Mouse (Mus musculus): ENCODE results near the gene Grm1.

The Grm1 gene

GRCm38 (mm10) chr10:10710837-10711236 lies 371.3 kb downstream of the Grm1 start:
- DNase-seq (ENCODE audit: low spot score), result no peak

GRCm38 (mm10) chr10:10710359-10710758 lies 371.8 kb downstream of the Grm1 start:
- no peak for DNase-seq (ENCODE audit: low spot score)

- no peak for DNase-seq (ENCODE audit: low spot score)
Measured at GRCm38 (mm10) chr10:10708031-10708430, 374.1 kb downstream of the Grm1 start.

- no peak for DNase-seq (ENCODE audit: low spot score)
Measured at GRCm38 (mm10) chr10:10701326-10701725, 380.8 kb downstream of the Grm1 start.

GRCm38 (mm10) chr10:10700903-10701302 lies 381.3 kb downstream of the Grm1 start:
- no peak for DNase-seq (ENCODE audit: low spot score)

- DNase-seq (ENCODE audit: low spot score), result no peak
Measured at GRCm38 (mm10) chr10:10697497-10697896, 384.7 kb downstream of the Grm1 start.

- no peak for DNase-seq (ENCODE audit: low spot score)
Measured at GRCm38 (mm10) chr10:10689668-10690223, 392.4 kb downstream of the Grm1 start.

- DNase-seq (ENCODE audit: low spot score), result no peak
Measured at GRCm38 (mm10) chr10:10688907-10689667, 393.1 kb downstream of the Grm1 start.

- DNase-seq (ENCODE audit: low spot score), result no peak
Measured at GRCm38 (mm10) chr10:10681048-10681447, 401.1 kb downstream of the Grm1 start, which contains the start of gene Gm10944. TSS of gene Gm10944 (plus strand) at chr10:10681348.

GRCm38 (mm10) chr10:10659976-10660375 lies 422.2 kb downstream of the Grm1 start:
- DNase-seq (ENCODE audit: low spot score), result no peak

- no peak for DNase-seq (ENCODE audit: low spot score)
Measured at GRCm38 (mm10) chr10:10659161-10659560, 423.0 kb downstream of the Grm1 start.

GRCm38 (mm10) chr10:10656621-10657020 lies 425.5 kb downstream of the Grm1 start:
- no peak for DNase-seq (ENCODE audit: low spot score)

- no peak for DNase-seq (ENCODE audit: low spot score)
Measured at GRCm38 (mm10) chr10:10655991-10656390, 426.2 kb downstream of the Grm1 start.

All from spleen, adult 12 weeks (tissue).